22 mouse cellular contexts compared by ENCODE assay signal in the genomic region with DNA sequence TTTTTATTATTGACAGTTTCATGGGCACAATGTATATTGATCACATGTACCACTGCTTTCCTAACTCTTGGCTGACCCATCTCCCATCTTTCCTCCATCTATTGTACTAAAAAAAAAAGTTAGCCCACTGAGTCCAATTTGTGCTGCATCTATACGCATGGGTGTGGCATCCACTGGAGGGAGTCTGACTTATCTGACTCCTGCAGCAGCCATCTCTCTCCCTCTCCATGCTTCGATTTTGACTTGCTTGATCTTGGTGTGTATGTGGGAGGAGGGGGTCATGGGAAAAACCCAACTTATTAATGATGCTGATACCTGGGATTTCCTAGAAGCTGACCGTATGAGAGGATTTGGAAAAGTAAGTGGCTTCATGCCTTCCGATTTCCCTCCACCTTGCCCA. TPM values are rescaled to one million over a fixed set of nuclear protein-coding genes. Genes with fewer than 3 reads are reported as not detected.
DNase-seq lines count a peak whose midpoint lies in the region; ATAC-seq lines count a peak whose summit lies in the region.
"Had no signal": no experiment of that assay in that cellular context is flagged by ENCODE, and none has a peak within 500 bp of the region (broad histone marks: within the 10 kb centered on the region; RNA-seq: fewer than 3 reads in every experiment).

No protein-coding gene starts in this region.

- no peak overlapping the region for H3K4me3 ChIP-seq in forebrain, embryonic 10.5 days
- no peak overlapping the region for H3K4me3 ChIP-seq in forebrain, embryonic 13.5 days
- no peak overlapping the region for H3K4me3 ChIP-seq in liver, embryonic 12.5 days
- H3K4me3 ChIP-seq: embryonic facial prominence, embryonic 12.5 days; forebrain, embryonic 15.5 days; heart, embryonic 13.5 days; hindbrain, embryonic 12.5 days had no signal

- H3K4me2 ChIP-seq in forebrain, embryonic 13.5 days = no peak overlapping the region
- H3K4me2 ChIP-seq in liver, embryonic 12.5 days = no peak overlapping the region
- H3K4me2 ChIP-seq: embryonic facial prominence, embryonic 12.5 days; forebrain, embryonic 15.5 days; heart, embryonic 13.5 days; hindbrain, embryonic 12.5 days had no signal

- H3K27ac ChIP-seq in forebrain, embryonic 10.5 days = no peak overlapping the region
- H3K27ac ChIP-seq in forebrain, embryonic 13.5 days = no peak overlapping the region
- H3K27ac ChIP-seq in liver, embryonic 12.5 days = no peak overlapping the region
- H3K27ac ChIP-seq: embryonic facial prominence, embryonic 12.5 days; forebrain, embryonic 15.5 days; heart, embryonic 13.5 days; hindbrain, embryonic 12.5 days; hindbrain, postnatal 0 days had no signal

- peaks cover 14% of the 10 kb centered on the region for H3K36me3 ChIP-seq in forebrain, embryonic 10.5 days (replicated peaks)
- H3K36me3 ChIP-seq in forebrain, embryonic 13.5 days (ENCODE audit: poor library complexity, severe bottlenecking) = peaks cover 27% of the 10 kb centered on the region
- H3K36me3 ChIP-seq in liver, embryonic 12.5 days = peaks cover 12% of the 10 kb centered on the region; the same call in 1 of the 2 replicates

- no peaks in the 10 kb centered on the region for H3K9me3 ChIP-seq in forebrain, embryonic 10.5 days
- no peaks in the 10 kb centered on the region for H3K9me3 ChIP-seq in forebrain, embryonic 13.5 days (replicated peaks)
- no peaks in the 10 kb centered on the region for H3K9me3 ChIP-seq in liver, embryonic 12.5 days (replicated peaks)
- H3K9me3 ChIP-seq: embryonic facial prominence, embryonic 12.5 days; forebrain, embryonic 15.5 days; G1E; heart, embryonic 13.5 days; hindbrain, embryonic 12.5 days had no signal

- 93% methylated on average over 4 of the region's 4 CpGs for WGBS in forebrain, embryonic 10.5 days
- 94% methylated on average over 4 of the region's 4 CpGs for WGBS in forebrain, embryonic 13.5 days
- 46% methylated on average over 4 of the region's 4 CpGs for WGBS in liver, embryonic 12.5 days (ENCODE audit: insufficient replicate concordance)

- ATAC-seq in forebrain, embryonic 13.5 days = no peak
- peak; percentile 62; the same call in 1 of the 2 replicates for ATAC-seq in liver, embryonic 12.5 days
- ATAC-seq in megakaryocyte progenitor cell, adult 5-6 weeks (replicated peaks; ENCODE audit: poor library complexity) = peak; percentile 48; the same call in 1 of the 2 replicates
- ATAC-seq: CD4-positive, CD25-positive, alpha-beta regulatory T cell, adult 4 months; hindbrain, postnatal 0 days had no signal

- no peak overlapping the region for H3K9ac ChIP-seq in forebrain, embryonic 13.5 days
- no peak overlapping the region for H3K9ac ChIP-seq in liver, embryonic 12.5 days
- H3K9ac ChIP-seq: embryonic facial prominence, embryonic 12.5 days; forebrain, embryonic 15.5 days; heart, embryonic 13.5 days; hindbrain, embryonic 12.5 days had no signal

- no peaks in the 10 kb centered on the region for H3K4me1 ChIP-seq in forebrain, embryonic 10.5 days
- H3K4me1 ChIP-seq in forebrain, embryonic 13.5 days = no peaks in the 10 kb centered on the region
- peaks cover 14% of the 10 kb centered on the region for H3K4me1 ChIP-seq in liver, embryonic 12.5 days
- H3K4me1 ChIP-seq: embryonic facial prominence, embryonic 12.5 days; forebrain, embryonic 15.5 days had no signal

- no peaks in the 10 kb centered on the region for H3K27me3 ChIP-seq in forebrain, embryonic 10.5 days (ENCODE audit: poor library complexity, severe bottlenecking)
- H3K27me3 ChIP-seq in forebrain, embryonic 13.5 days = no peaks in the 10 kb centered on the region
- H3K27me3 ChIP-seq in liver, embryonic 12.5 days (replicated peaks) = no peaks in the 10 kb centered on the region
- H3K27me3 ChIP-seq: embryonic facial prominence, embryonic 12.5 days; forebrain, embryonic 15.5 days; heart, embryonic 13.5 days; hindbrain, embryonic 12.5 days had no signal

- DNase-seq in forebrain, embryonic 10.5 days (ENCODE audit: extremely low spot score, low spot score) = peak; percentile 6
- no peak for DNase-seq in liver
- DNase-seq in adrenal gland, adult 18-20 months (ENCODE audit: low spot score in 2 of 2) = no peak
- no peak for DNase-seq in spleen, postnatal 36 days (ENCODE audit: low spot score in 2 of 2)
- DNase-seq: adrenal gland, postnatal 10 days; B cell, adult 2 months; cerebellum, adult 11-12 months; cerebellum, adult 9-10 months; cerebellum, postnatal 25 days; gastrocnemius, postnatal 36 days; heart, adult 11 months; heart, postnatal 36 days had no signal

RNA-seq across cellular contexts. Expression of a gene that starts 40.5 kb away (rescaled TPM):
- 66.0 and 67.0 TPM in 2 replicates for polyA plus RNA-seq in forebrain, embryonic 10.5 days (2016; fragmentation: Nextera tagmentation; extraction: Ambion mirVana)
- polyA plus RNA-seq in forebrain, embryonic 13.5 days (2015; fragmentation: Nextera tagmentation; extraction: Ambion mirVana) = 125 and 137 TPM in 2 replicates
- polyA plus RNA-seq in liver, embryonic 12.5 days (2016; fragmentation: Nextera tagmentation; extraction: Ambion mirVana) = 27.6 and 31.9 TPM in 2 replicates
- 49.9 and 50.4 TPM in 2 replicates for total RNA-seq in megakaryocyte progenitor cell, adult 5-6 weeks (2015)
- 29.6 and 38.9 TPM in 2 replicates for total RNA-seq in megakaryocyte progenitor cell, adult 5-6 weeks (2017)
- total RNA-seq in adrenal gland, adult 18-20 months (2021) = 10 to 100 TPM; 43.2 to 50.0 TPM

RNA-seq across cellular contexts. Expression of a gene that starts 53.0 kb away (rescaled TPM):
- 0.14 and 0.43 TPM in 2 replicates for polyA plus RNA-seq in forebrain, embryonic 10.5 days (2016; fragmentation: Nextera tagmentation; extraction: Ambion mirVana)
- polyA plus RNA-seq in forebrain, embryonic 13.5 days (2015; fragmentation: Nextera tagmentation; extraction: Ambion mirVana) = 0.31 and 0.34 TPM in 2 replicates
- polyA plus RNA-seq in liver, embryonic 12.5 days (2016; fragmentation: Nextera tagmentation; extraction: Ambion mirVana) = 2.2 and 4.4 TPM in 2 replicates
- not detected in 2 replicates for total RNA-seq in megakaryocyte progenitor cell, adult 5-6 weeks (2015)
- not detected in 2 replicates for total RNA-seq in megakaryocyte progenitor cell, adult 5-6 weeks (2017)
- 10 to 100 TPM; 13.6 to 60.3 TPM for total RNA-seq in adrenal gland, adult 18-20 months (2021)
- polyA plus RNA-seq: CD4-positive, CD25-positive, alpha-beta regulatory T cell, adult 4 months; G1E had no signal
